Mouse (Mus musculus) erythroid progenitor cell, adult 5-6 weeks (primary cell): ENCODE results near the gene Ndufs3. TPM values are rescaled to one million over a fixed set of nuclear protein-coding genes. Genes with fewer than 3 reads are reported as not detected.
"Not testable (repeated sequence)": the region's sequence is repeated elsewhere in the genome, so short reads cannot be mapped to it uniquely, and the experiment has no call there.

ENCODE experiments used
- ATAC-seq: replicated peaks from 2 replicates; pipeline ENCODE4 v1.8.0; 2016; ENCODE audit warnings: moderate number of reproducible peaks, mild to moderate bottlenecking, moderate TSS enrichment, inconsistent platforms; ENCODE audit not compliant: poor library complexity, low FRiP score, severe bottlenecking
- total RNA-seq, 2 experiments: library from RNA; stranded (forward) in 1 of 2; stranded (reverse) in 1 of 2; fragments of 150-400 nt in 1 of 2; fragments of 186-747, 209-891 nt in 1 of 2; gene quantifications; 2 replicates each; pipeline versions ENCODE4 v1.2.3 to v1.2.4; 2015 to 2017; ENCODE audit warnings: low replicate concordance in 2 of 2

Gene Ndufs3
- total RNA-seq, 2 experiments from 2014 or later = 19.4 to 54.1 TPM

GRCm38 (mm10) chr2:90911668-90912067 is 7.0 kb upstream of the Ndufs3 start:
- no peak for ATAC-seq

DNA sequence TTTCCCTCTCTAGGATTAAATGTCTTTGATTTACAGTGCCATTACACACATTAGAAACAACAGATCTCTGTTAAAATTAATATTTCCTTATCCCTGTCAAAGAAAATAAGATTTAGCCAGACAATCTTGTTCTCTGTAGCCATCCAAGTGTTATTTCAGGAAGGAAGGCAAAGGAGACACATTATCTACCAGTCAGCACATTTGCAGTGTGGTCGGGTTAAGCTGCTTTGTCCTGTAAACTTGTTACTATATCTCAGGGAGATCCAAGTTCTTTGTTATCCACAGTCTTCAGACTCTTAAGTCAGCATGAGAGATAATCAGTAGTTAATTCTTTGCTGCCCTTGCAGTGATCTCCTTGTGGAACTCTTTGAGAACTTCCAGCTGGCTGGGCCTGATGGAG is 6.2 kb upstream of the Ndufs3 start:
- no peak for ATAC-seq

GRCm38 (mm10) chr2:90906721-90907120 is 2.1 kb upstream of the Ndufs3 start:
- ATAC-seq = no peak

DNA sequence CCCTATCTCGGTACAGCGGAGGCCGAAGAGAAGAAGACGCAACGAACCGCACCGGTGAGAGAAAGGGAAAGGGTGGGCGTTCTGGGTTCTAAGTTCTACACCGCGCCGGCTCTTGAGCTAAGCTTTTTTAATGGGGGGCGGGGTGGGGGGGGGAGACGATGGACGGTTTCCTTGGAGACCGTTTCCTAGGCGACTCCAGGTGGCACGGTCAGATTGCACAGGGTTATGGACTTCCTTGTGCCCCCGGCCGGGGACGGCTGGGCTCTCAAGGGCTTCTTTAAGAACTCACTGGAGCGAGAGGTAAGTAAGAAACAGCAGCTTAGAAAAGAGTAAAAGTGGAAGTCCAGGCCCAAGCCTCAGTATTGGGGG is 213 bp upstream of the Ndufs3 start:
- peak; percentile 23 for ATAC-seq

DNA sequence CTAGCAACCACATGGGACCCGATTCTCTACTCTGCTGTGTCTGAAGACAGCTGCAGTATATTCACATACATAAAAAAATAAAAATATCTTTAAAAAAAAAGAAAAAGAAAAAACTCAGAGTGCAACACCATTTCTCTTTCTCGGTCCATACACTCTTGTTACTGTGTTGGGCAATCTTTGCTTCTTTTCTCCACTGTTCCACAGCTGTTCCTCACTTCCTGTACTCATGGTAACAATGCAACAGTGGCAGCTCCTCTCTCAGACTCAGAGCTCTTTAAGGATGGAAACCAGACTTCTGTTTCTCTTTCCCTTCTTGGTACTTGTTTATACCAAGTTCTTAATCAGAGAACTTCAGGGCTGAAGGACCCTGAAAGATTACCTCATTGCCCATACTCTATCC is 1.2 kb downstream of the Ndufs3 start:
- no peak for ATAC-seq

DNA sequence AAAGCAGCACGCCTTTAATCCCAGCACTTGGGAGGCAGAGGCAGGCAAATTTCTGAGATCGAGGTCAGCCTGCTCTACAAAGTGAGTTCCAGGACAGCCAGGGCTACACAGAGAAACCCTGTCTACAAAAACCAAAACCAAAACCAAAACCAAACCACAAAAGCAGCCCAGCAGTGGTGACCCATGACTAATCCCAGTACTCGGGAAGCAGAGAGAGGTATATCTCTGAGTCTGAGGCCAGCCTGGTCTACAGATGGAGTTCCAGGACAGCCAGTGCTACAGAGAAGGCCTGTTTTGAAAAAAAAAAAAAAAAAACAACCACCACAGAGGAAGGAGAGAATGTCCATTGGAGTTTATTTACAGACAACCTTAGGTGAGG is 10.3 kb downstream of the Ndufs3 start:
- not testable (repeated sequence) for ATAC-seq

DNA sequence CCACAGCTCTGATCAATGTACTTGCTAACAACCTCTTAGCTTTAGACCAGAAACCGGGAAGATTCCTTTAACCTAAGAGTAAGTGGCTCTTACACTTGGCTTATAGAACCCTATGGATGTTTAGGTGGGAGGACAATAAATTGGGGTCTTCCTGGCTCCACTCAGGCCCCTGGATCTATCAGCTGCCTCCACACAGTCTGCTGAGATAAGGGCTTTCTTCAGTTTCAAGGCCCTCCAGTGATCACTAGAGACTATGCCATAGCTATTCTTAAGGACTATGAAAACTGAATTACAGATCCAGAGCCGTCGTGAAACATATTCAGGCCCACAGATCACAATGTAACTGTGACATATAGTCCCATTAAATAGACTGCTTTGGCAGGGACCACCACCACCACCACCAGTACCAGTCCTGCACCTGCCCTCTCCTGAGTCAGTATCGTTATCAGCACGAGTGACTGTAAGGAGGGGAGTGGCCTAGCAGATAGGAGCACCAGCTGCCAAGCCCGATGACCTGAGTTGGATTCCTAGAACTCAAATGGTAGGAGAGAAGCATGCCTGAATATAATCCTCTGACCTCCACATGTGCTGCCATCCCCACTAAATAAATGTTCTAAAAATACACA is 10.8 kb downstream of the Ndufs3 start:
- ATAC-seq = peak; percentile 89

GRCm38 (mm10) chr2:90889550-90890548 is 14.8 kb downstream of the Ndufs3 start:
- peak; percentile 72 for ATAC-seq

DNA sequence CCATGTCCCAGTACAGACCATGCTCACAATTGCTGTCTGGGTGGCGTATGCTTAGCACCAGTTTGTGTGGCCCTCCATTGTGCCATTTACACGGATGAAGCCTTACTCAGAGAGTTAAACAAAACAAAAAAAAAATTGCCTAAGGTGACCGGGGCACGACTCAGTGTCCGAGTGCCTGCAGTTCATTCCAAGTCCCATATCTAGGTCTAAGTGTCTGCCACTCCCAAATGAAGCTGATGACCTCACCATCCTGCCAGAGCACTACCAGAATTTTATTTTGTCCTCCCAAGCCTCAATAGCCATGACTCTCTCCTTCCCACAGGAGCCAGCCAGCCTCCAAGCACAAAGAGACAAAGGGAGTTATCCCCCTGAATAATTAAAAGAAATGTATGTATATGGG is 17.0 kb downstream of the Ndufs3 start:
- no peak for ATAC-seq

GRCm38 (mm10) chr2:90886436-90886835 is 18.2 kb downstream of the Ndufs3 start:
- no peak for ATAC-seq

DNA sequence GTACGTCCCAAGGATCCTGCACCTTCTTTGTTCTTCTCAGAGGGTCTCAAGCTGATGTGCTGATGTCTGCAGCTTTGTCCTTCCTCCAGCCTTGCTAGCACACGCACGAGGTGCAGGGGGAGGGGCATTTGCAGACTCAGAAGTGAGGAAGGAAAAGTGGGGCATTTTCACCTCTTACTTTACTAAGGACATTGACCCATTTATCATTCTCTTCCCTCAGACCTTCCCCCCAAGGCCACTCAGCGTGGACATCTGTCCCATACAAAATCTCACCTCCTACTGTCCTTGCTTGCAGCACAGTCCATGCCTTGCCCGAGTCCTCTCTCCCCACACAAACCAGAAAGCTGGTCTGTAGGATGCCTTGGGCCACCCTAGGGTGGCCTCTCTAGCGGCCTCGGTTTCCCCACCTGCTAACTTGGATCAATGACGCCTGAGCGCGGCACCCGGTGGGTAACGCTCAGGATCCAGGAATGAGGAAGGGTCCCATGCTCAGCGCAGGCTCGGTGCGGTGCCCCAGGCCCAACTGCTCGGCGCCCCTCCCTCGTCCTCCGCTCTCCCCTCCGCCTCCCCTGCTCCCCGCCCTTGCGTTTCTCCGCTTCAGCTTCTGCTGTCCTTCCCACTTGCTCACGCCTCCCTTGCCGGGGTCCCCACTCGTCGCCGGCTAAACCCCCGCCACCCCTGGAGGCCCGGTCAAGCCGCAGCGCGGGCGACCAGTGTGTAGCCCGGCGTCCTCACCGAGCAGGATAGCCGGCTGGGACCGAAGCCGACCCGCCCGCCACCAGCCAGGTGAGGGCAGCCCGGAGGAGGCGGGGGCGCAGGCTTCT is 19.2 kb downstream of the Ndufs3 start, which contains the start of gene C1qtnf4:
C1qtnf4 (plus strand) TSS at position 643 of the 824 bp plus-strand sequence.
- no peak for ATAC-seq

DNA sequence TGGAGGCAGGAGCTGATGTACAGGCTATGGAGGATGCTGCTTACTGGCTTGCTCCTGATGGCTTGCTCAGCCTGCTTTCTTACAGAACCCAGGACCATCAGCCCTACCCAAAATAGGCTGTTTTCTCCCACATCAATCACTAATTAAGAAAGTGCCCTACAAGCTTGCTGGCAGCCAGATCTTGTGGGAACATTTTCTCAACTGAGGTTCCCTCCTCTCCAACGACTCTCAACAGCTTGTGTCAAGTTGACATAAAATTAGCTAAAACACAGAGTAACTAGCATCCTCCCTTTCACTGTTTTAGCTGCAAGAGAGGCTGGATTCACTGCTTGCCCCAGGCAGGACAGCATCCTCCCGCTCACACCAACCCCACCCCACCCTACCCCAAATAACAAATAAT is 22.8 kb downstream of the Ndufs3 start:
- ATAC-seq = no peak

GRCm38 (mm10) chr2:90880144-90880785 is 24.4 kb downstream of the Ndufs3 start:
- ATAC-seq = no peak

DNA sequence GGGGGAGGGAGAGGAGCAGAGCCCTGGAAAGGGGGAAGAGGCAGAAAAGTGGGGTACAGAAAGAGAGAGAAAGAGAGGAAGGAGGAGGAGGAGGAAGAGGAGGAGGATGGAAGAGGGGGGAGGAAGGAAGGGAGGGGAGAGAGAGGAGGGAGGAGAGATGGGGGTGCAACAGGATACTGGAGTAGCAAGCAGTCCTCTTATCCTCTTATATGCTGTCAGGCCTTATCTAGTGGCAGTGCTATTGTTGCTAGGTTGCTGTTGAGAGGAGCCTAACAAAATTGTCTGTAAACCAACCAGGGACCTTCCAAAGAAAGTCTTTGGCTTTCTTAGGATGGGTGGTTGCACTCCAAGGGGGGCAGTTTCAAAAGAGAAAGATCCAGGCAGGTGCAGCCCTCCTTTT is 25.2 kb downstream of the Ndufs3 start:
- ATAC-seq = no peak

DNA sequence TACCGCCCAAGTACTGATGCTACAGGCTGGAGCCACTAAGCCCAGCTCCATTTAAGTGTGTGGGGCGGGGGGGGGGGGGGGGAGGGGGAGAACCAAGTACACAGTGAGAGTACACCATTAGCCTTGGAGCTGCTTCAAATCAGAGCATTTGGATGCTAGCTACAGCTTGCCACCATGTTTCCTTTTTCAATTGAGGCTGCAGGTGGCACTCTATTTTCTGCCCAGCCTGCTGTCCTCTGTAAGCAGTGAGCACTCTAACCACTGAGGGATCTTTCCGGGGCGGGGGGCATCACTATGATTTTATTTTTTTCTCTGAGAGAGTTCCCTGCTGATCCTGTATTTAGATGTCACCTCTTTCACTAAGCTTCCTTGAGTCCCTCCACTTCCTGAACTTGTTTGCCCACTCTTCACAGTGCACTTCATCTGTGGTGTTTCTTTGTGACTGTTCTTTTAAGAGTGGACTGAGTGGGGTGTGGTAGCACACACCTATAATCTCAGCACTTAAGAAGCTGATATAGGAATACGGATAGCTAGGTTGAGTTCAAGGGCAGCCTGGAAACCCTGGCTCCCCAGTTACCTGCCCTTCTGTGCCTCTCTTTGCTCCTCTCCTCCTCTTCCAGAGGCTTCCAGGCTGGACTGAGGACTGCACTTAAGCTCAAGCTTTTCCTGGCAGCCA is 26.9 kb downstream of the Ndufs3 start:
- ATAC-seq = no peak

DNA sequence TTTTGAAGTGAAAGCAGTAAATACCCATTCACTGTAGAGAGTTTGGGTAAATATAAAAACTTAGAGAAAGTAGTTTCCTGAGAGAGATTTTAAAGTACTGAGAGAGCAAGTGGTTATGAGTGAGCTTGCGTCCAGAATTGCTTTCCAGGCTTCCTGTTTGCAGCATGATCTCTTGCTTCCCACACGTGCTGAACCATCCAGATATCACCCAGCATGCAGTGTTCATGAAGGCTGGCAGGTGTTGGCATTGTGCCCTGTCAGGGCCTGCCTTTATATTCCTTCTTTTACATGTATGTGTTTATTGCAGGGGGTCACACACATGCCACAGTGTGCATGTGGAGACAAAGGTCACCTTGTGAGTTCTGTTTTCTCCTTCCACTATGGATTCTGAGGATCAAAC is 29.4 kb downstream of the Ndufs3 start:
- ATAC-seq = no peak

- ATAC-seq = no peak
Measured at GRCm38 (mm10) chr2:90874025-90874424, 30.6 kb downstream of the Ndufs3 start.

DNA sequence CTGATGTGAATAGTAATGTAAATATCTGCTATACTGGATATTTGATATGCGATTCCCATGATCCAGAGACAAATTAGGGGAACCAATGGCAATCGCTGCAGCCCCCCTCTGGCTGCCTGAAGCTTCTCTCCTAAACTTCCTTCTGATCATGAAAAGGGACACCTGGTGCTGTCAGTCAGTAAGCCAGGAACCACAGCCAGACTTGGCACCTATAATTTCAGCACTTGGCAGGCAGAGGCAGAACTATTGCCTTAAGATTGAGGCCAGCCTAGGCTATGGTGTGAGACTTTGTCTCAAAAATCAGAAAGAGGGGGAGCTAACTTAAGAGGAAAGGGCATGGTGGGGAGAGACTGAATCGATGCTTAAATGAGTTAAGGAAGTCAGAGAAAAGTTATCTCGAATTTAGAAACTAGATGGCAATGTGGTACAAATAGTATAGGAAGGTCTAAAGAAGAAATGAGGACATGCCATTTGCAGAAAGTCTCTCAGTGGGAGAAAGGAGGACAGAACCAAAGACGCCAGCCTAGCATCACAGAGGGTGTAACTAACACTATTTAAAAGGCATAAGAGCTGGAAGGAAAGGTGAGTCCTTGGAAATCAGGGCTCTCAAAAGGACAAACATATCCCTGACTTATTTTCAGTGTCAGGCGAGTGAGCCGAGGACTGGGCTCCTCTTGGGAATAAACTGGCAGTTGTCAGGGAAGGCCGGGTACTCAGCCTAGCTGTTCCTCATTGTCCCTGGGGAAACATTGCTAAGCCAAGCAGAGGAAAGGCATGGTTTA is 33.3 kb downstream of the Ndufs3 start:
- ATAC-seq = no peak
